ENCODE assay signal across 17 mouse cellular contexts in the genomic region with DNA sequence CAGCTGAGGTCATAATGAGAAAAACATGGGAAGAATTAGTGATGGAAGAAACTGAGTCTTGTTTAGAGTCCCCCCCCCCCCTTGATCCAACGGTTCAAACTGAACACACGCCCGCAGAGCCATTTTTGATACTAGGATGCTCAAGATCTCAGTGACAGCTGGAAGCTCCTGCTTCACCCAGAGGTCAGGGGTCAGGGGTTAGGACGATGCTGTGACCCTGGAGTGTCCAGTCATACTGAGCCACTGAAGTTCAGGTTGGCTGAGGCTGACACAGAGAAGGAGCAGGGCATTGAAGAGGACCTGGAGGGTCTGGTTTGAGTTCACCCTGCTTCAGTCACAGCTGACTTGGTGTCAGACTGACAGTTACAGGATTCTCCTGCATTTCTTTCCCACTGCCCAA. TPM values are rescaled to one million over a fixed set of nuclear protein-coding genes. Genes with fewer than 3 reads are reported as not detected.
"Had no signal": no experiment of that assay in that cellular context is flagged by ENCODE, and none has a peak within 500 bp of the region (broad histone marks: within the 10 kb centered on the region; RNA-seq: fewer than 3 reads in every experiment).

No protein-coding gene starts in this region.

- DNase-seq: kidney, postnatal 14 days; lung, embryonic 14.5 days; lung, postnatal 14 days; retina, postnatal 1 day; right cerebral cortex, postnatal 4 days; spleen, adult 18-20 months; thymus, postnatal 36 days had no signal

- H3K27me3 ChIP-seq: midbrain, embryonic 15.5 days; neural tube, embryonic 13.5 days; stomach, embryonic 15.5 days had no signal

- H3K4me1 ChIP-seq: liver, embryonic 15.5 days; midbrain, embryonic 15.5 days; neural tube, embryonic 13.5 days; stomach, embryonic 15.5 days had no signal

- H3K4me2 ChIP-seq: liver, embryonic 11.5 days; liver, embryonic 15.5 days; lung, embryonic 14.5 days; midbrain, embryonic 11.5 days; midbrain, embryonic 15.5 days; neural tube, embryonic 13.5 days; stomach, embryonic 15.5 days had no signal

- H3K4me3 ChIP-seq: left cerebral cortex, adult 2 months; liver, embryonic 15.5 days; megakaryocyte, embryonic 14.5 days; midbrain, embryonic 15.5 days; neural tube, embryonic 13.5 days; stomach, embryonic 15.5 days had no signal

- H3K9ac ChIP-seq: liver, embryonic 15.5 days; lung, embryonic 14.5 days; midbrain, embryonic 15.5 days; neural tube, embryonic 13.5 days; stomach, embryonic 15.5 days had no signal

- ATAC-seq: intestine, embryonic 16.5 days; midbrain, embryonic 15.5 days had no signal

- H3K36me3 ChIP-seq: liver, embryonic 15.5 days; midbrain, embryonic 15.5 days; neural tube, embryonic 13.5 days; stomach, embryonic 15.5 days had no signal

- H3K27ac ChIP-seq: left cerebral cortex, adult 2 months; liver, embryonic 15.5 days; macrophage; midbrain, embryonic 15.5 days; neural tube, embryonic 13.5 days; stomach, embryonic 15.5 days had no signal

- H3K9me3 ChIP-seq: liver, embryonic 15.5 days; megakaryocyte, embryonic 14.5 days; midbrain, embryonic 15.5 days; neural tube, embryonic 13.5 days; stomach, embryonic 15.5 days had no signal

RNA-seq across cellular contexts. Expression of a gene that starts 4.4 kb away (rescaled TPM):
- total RNA-seq: left cerebral cortex, adult 2 months had no signal
- polyA plus RNA-seq: macrophage had no signal
